Mouse (Mus musculus): Measurements from ENCODE around the gene Sbk2.
A peak's percentile ranks its signal among the peaks of the same experiment; 100 is the strongest.

Gene Sbk2

GRCm38 (mm10) chr7:4953815-4954445 is 10.3 kb downstream of the Sbk2 start:
- no peak for DNase-seq (ENCODE audit: low spot score in 2 of 2)

- no peak for DNase-seq (ENCODE audit: low spot score in 2 of 2)
These were observed 13.5 kb downstream of the Sbk2 start for GRCm38 (mm10) chr7:4950561-4951342.

- no peak for DNase-seq (ENCODE audit: low spot score in 2 of 2)
These were observed 15.8 kb downstream of the Sbk2 start for GRCm38 (mm10) chr7:4948386-4948785.

GRCm38 (mm10) chr7:4947855-4948254 is 16.4 kb downstream of the Sbk2 start:
- no peak for DNase-seq (ENCODE audit: low spot score in 2 of 2)

- DNase-seq (ENCODE audit: low spot score in 2 of 2) = peak; percentile 94 to 96
These were observed 20.9 kb downstream of the Sbk2 start for GRCm38 (mm10) chr7:4943223-4943815.

GRCm38 (mm10) chr7:4942673-4943072 is 21.5 kb downstream of the Sbk2 start:
- no peak for DNase-seq (ENCODE audit: low spot score in 2 of 2)

- peak; percentile 85 to 88 for DNase-seq (ENCODE audit: low spot score in 2 of 2)
These were observed 24.1 kb downstream of the Sbk2 start for GRCm38 (mm10) chr7:4940068-4940479.

- peak; percentile 64 to 66 for DNase-seq (ENCODE audit: low spot score in 2 of 2)
These were observed 25.8 kb downstream of the Sbk2 start for GRCm38 (mm10) chr7:4938456-4938855.

- DNase-seq (ENCODE audit: low spot score in 2 of 2) = no peak
These were observed 26.8 kb downstream of the Sbk2 start for GRCm38 (mm10) chr7:4937392-4937791.

- DNase-seq (ENCODE audit: low spot score in 2 of 2) = no peak
These were observed 27.4 kb downstream of the Sbk2 start for GRCm38 (mm10) chr7:4936832-4937231.

- DNase-seq (ENCODE audit: low spot score in 2 of 2) = no peak
These were observed 29.9 kb downstream of the Sbk2 start for GRCm38 (mm10) chr7:4934160-4934914.

- DNase-seq (ENCODE audit: low spot score in 2 of 2) = no peak
These were observed 31.1 kb downstream of the Sbk2 start for GRCm38 (mm10) chr7:4933103-4933502.

- no peak for DNase-seq (ENCODE audit: low spot score in 2 of 2)
These were observed 35.9 kb downstream of the Sbk2 start for GRCm38 (mm10) chr7:4928323-4928722.

- no peak for DNase-seq (ENCODE audit: low spot score in 2 of 2)
These were observed 36.5 kb downstream of the Sbk2 start for GRCm38 (mm10) chr7:4927711-4928110.

- no peak for DNase-seq (ENCODE audit: low spot score in 2 of 2)
These were observed 37.4 kb downstream of the Sbk2 start for GRCm38 (mm10) chr7:4926849-4927248.

GRCm38 (mm10) chr7:4925441-4926381 is 38.5 kb downstream of the Sbk2 start, which contains the start of gene Ssc5d:
TSS of gene Ssc5d (plus strand) at chr7:4925785.
- DNase-seq (ENCODE audit: low spot score in 2 of 2) = no peak

GRCm38 (mm10) chr7:4924891-4925301 is 39.3 kb downstream of the Sbk2 start:
- DNase-seq (ENCODE audit: low spot score in 2 of 2) = peak; percentile 31 to 53

GRCm38 (mm10) chr7:4924483-4924882 is 39.7 kb downstream of the Sbk2 start:
- DNase-seq (ENCODE audit: low spot score in 2 of 2) = no peak

- DNase-seq (ENCODE audit: low spot score in 2 of 2) = peak; percentile 56 to 64
These were observed 40.4 kb downstream of the Sbk2 start for GRCm38 (mm10) chr7:4923586-4924364.

GRCm38 (mm10) chr7:4922931-4923565 is 41.2 kb downstream of the Sbk2 start:
- peak; percentile 76 to 80 for DNase-seq (ENCODE audit: low spot score in 2 of 2)

Measured in right cerebral cortex, adult 2 months (tissue).